Mouse (Mus musculus) myocyte (in vitro differentiated cells): ENCODE results near the gene Myo9a. TPM values are rescaled to one million over a fixed set of nuclear protein-coding genes. Genes with fewer than 3 reads are reported as not detected.

Experiments
- H3K27me3 ChIP-seq: one replicate; pipeline ENCODE4 v1.6.1; 2011; ENCODE audit not compliant: control insufficient read depth, insufficient read depth, insufficient read length
- H3K36me3 ChIP-seq: one replicate; pipeline ENCODE4 v1.6.1; 2011; ENCODE audit not compliant: control insufficient read depth, insufficient read depth
- H3K4me2 ChIP-seq: one replicate; pipeline ENCODE4 v1.6.1; 2011; ENCODE audit warnings: low read depth, control low read depth
- H3K4me3 ChIP-seq: one replicate; pipeline ENCODE4 v1.5.1; 2011; ENCODE audit warnings: mild to moderate bottlenecking, control low read depth, moderate library complexity
- H3K79me2 ChIP-seq: one replicate; pipeline ENCODE4 v1.6.1; 2011; ENCODE audit not compliant: control insufficient read depth, insufficient read depth
- H3ac ChIP-seq: one replicate; pipeline ENCODE4 v1.6.1; 2011; ENCODE audit not compliant: control insufficient read depth, insufficient read length
- CEBPB ChIP-seq: IDR thresholded peaks from 2 replicates; pipeline ENCODE4 v1.6.1; 2011; ENCODE audit warnings: mild to moderate bottlenecking, moderate library complexity; ENCODE audit not compliant: poor library complexity, insufficient read depth, severe bottlenecking
- E2F4 ChIP-seq: IDR thresholded peaks from one replicate; pipeline ENCODE4 v1.6.1; 2011; ENCODE audit warnings: mild to moderate bottlenecking, control low read depth, moderate library complexity; ENCODE audit not compliant: insufficient read depth
- MAX ChIP-seq: IDR thresholded peaks from one replicate; pipeline ENCODE4 v1.6.1; 2011; ENCODE audit warnings: low read depth, mild to moderate bottlenecking, control low read depth
- MYOD1 ChIP-seq, 3 experiments: IDR thresholded peaks; one replicate each; pipeline ENCODE4 v1.6.1; 2011; ENCODE audit warnings: control low read depth in 2 of 3, low read depth in 2 of 3, mild to moderate bottlenecking in 2 of 3, moderate library complexity in 1 of 3; ENCODE audit not compliant: insufficient read length in 2 of 3, control insufficient read depth in 1 of 3
- MYOG ChIP-seq, 3 experiments: IDR thresholded peaks; one replicate each; pipeline ENCODE4 v1.6.1; 2011; ENCODE audit warnings: control low read depth in 2 of 3, low read depth in 2 of 3, mild to moderate bottlenecking in 2 of 3; ENCODE audit not compliant: insufficient read length in 2 of 3, control insufficient read depth in 1 of 3, insufficient read depth in 1 of 3
- POLR2A ChIP-seq: IDR thresholded peaks from one replicate; pipeline ENCODE4 v1.6.1; 2011; ENCODE audit warnings: low read depth, mild to moderate bottlenecking, control low read depth, moderate library complexity; ENCODE audit not compliant: insufficient read length
- POLR2AphosphoS2 ChIP-seq: IDR thresholded peaks from one replicate; pipeline ENCODE4 v1.6.1; 2011; ENCODE audit warnings: low read depth, control low read depth; ENCODE audit not compliant: insufficient read length
- REST ChIP-seq: IDR thresholded peaks from one replicate; pipeline ENCODE4 v1.6.1; 2011; ENCODE audit warnings: mild to moderate bottlenecking, control low read depth, moderate library complexity; ENCODE audit not compliant: insufficient read depth, insufficient read length
- SRF ChIP-seq: IDR thresholded peaks from one replicate; pipeline ENCODE4 v1.6.1; 2011; ENCODE audit warnings: low read depth; ENCODE audit not compliant: control insufficient read depth, insufficient read length
- TCF12 ChIP-seq: IDR thresholded peaks from one replicate; pipeline ENCODE4 v1.6.1; 2011; ENCODE audit warnings: mild to moderate bottlenecking, control low read depth; ENCODE audit not compliant: poor library complexity, insufficient read depth, severe bottlenecking
- TCF3 ChIP-seq: IDR thresholded peaks from one replicate; pipeline ENCODE4 v1.6.1; 2011; ENCODE audit warnings: low read depth, control low read depth; ENCODE audit not compliant: insufficient read length
- USF1 ChIP-seq: IDR thresholded peaks from one replicate; pipeline ENCODE4 v1.6.1; 2011; ENCODE audit warnings: low read depth, mild to moderate bottlenecking, control low read depth, moderate library complexity
- polyA plus RNA-seq: library from polyadenylated mRNA; unstranded; fragments of >200 nt; fragmentation: generic; extraction: Trizol; gene quantifications from one replicate; pipeline ENCODE4 v1.2.1, GENCODE M21; 2012; ENCODE audit warnings: missing spikeins

Gene Myo9a
- polyA plus RNA-seq, 1 experiment = 3.5 TPM

DNA sequence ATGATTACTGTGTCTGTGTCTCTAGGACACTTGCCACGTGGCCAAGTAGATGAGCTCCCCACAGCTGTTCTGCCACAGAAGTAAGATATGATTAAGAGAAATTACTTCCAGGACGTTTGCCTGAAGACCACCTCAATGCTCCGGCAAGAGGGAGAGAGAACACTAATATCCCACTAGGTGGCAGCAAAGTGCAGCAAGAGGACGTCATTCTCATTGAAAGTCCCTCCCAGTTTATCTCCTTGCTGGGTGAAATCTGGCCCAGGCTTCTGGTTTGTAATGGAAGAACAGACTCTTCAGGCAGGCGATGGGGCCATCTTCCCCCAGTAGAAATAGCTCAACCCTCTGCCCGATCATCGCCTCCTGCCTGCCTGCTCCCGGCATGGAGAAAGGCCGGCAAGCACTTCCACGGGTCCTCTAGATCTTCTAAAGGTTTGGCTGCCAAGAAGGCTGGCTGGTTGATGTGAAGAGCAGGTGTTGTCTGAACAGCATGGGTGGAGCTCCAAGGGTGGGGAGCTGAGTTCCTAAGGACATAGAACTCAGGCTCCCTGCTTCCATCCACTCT lies 27.5 kb upstream of the Myo9a start:
- H3K36me3 ChIP-seq = no peaks in the 10 kb centered on the region
- H3K27me3 ChIP-seq = no peaks in the 10 kb centered on the region
- TF ChIP-seq MYOG (IDR thresholded peaks at IDR 0.05; ENCODE audit: control insufficient read depth in 1 of 3, insufficient read depth in 1 of 3, insufficient read length in 2 of 3, low read depth in 2 of 3) = peak in 1 of 3 experiments; percentile 27
- TF ChIP-seq USF1 = no peak
- peak in 2 of 3 experiments; percentile 57 to 69 for TF ChIP-seq MYOD1 (IDR thresholded peaks at IDR 0.05; ENCODE audit: control insufficient read depth in 1 of 3, insufficient read length in 2 of 3, low read depth in 2 of 3)
- peak overlapping the region; percentile 75 for H3K4me2 ChIP-seq
- H3K79me2 ChIP-seq = no peaks in the 10 kb centered on the region
- no peak overlapping the region for H3K4me3 ChIP-seq
- H3ac ChIP-seq = no peak overlapping the region

DNA sequence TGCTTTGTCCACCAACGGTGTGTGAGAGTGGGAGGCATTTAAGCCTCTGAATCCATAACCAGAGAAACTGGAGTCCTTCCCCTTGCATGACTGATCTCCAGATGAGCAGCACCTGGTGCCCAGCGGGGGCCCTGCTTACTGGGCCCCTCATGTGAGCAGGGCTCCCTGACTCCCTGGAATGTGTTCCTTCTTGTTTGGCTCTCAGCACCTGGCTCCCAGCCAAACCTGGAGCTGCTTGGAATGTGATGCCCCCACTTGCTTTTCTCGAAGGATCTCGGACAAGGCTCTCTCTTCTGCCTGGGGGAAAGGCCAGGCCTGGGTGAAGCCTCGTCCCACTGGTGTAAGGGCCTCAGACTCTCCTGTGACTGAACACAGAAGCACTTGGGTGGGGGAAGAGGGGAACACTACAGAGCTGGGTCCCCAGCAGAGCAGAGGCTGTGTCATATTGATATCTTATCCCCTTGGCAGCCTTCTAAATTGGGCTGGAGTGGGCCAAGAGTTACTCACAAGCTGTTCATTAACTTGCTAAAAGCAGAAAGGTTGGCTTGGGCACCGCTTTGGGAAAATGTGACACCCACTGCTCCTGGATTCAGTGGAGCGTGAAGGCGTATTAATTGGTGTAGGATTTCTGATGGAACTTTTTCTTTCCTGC lies 26.8 kb upstream of the Myo9a start:
- Histone ChIP-seq H3K79me2 (no peaks in the 10 kb centered on the region), H3K4me3 (no peak overlapping the region), H3K36me3 (no peaks in the 10 kb centered on the region), H3K4me2 (peak overlapping the region; percentile 75), H3ac (no peak overlapping the region), H3K27me3 (no peaks in the 10 kb centered on the region)
- TF ChIP-seq CEBPB (no peak), REST (no peak)

DNA sequence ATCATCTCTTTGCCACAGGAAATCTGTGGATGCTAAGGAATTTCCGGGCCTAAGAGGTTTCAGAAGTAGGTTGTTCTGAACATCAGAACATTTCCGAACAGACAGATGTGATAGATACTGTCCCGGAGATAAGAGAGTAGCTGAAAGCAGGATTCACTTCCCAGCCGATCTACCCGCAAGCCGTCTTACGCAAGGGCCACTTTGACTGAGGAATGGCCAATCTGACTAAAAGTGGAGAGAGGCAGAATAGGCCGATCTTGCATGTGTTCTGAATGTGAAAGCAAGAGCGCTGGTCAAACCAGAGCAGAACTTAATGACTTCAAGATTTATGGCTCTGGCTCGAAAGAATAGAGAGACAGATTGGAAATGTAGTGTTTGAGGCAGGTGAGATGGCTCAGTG lies 25.2 kb upstream of the Myo9a start:
- Histone ChIP-seq H3ac (no peak overlapping the region), H3K27me3 (no peaks in the 10 kb centered on the region), H3K4me3 (no peak overlapping the region), H3K4me2 (no peak overlapping the region), H3K36me3 (no peaks in the 10 kb centered on the region), H3K79me2 (no peaks in the 10 kb centered on the region)
- TF ChIP-seq CEBPB = no peak
- no peak for TF ChIP-seq USF1
- TF ChIP-seq REST = no peak
- no peak for TF ChIP-seq SRF
- TF ChIP-seq MYOD1 (IDR thresholded peaks at IDR 0.05; ENCODE audit: control insufficient read depth in 1 of 3, insufficient read length in 2 of 3, low read depth in 2 of 3) = no peak
- no peak for TF ChIP-seq TCF3
- TF ChIP-seq MAX = no peak
- no peak for TF ChIP-seq POLR2A
- no peak for TF ChIP-seq E2F4
- TF ChIP-seq TCF12 = no peak
- TF ChIP-seq POLR2AphosphoS2 = no peak
- no peak for TF ChIP-seq MYOG (IDR thresholded peaks at IDR 0.05; ENCODE audit: control insufficient read depth in 1 of 3, insufficient read depth in 1 of 3, insufficient read length in 2 of 3, low read depth in 2 of 3)

DNA sequence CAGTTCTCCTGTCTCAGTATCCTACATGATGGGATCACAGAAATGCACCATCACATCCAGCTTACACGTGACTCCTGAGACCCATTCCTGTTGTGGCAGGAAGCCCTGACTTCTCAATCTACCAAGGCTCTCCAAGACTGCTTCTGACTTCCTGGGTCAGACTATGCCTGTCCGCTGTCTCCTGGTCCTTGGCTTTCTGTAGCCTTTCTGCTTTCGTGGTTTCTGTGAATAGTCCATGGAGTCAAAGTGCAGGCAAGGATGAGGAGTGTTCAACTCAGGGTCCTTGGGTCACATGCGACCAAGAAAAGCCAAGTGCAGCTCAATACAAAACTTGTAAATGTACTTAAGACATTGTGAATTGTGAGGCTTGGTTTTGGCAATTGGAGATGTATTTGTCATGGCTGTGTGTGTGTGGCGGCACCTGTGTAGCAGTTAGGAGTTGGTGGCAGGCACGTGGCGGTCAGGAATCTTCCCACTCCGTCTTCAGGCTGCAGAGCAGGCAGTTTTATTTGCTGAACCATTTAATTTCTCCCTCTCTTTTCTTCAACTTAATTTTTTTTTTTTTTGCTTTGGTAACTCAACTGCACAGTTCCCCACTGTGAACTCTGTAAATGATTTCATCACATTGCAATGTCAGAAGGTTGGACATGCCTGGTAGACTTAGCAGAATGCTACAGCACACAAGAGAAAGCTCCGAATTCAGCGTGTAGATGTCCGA lies 23.0 kb upstream of the Myo9a start:
- TF ChIP-seq SRF (no peak), MYOG (IDR thresholded peaks at IDR 0.05; ENCODE audit: control insufficient read depth in 1 of 3, insufficient read depth in 1 of 3, insufficient read length in 2 of 3, low read depth in 2 of 3) (no peak), REST (no peak), TCF12 (no peak), TCF3 (no peak), POLR2AphosphoS2 (no peak), CEBPB (no peak), USF1 (no peak), MAX (no peak), MYOD1 (IDR thresholded peaks at IDR 0.05; ENCODE audit: control insufficient read depth in 1 of 3, insufficient read length in 2 of 3, low read depth in 2 of 3) (no peak), POLR2A (no peak)
- Histone ChIP-seq H3K79me2 (no peaks in the 10 kb centered on the region), H3K4me3 (no peak overlapping the region), H3K27me3 (no peaks in the 10 kb centered on the region), H3ac (no peak overlapping the region), H3K4me2 (no peak overlapping the region), H3K36me3 (no peaks in the 10 kb centered on the region)

DNA sequence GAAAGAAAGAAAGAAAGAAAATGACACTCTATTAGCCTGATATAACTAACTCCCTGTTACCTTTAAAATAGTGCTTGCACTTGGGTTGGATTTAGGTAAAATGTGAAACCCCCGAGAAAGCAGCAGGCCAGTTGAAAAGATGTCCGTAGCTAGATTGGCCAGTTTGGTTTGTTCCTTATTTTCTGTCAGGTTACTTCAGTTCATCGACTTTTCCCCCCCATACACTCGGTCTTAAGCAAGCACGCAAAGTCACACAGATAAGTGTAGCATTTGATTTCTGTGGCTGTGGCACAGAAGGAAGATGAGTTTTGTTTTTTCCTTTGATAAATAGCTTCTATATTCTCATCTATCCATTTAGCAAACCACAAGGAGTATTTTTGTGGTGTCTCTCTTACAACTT lies 19.6 kb upstream of the Myo9a start:
- Histone ChIP-seq H3K79me2 (no peaks in the 10 kb centered on the region), H3ac (no peak overlapping the region), H3K4me3 (no peak overlapping the region)

More for the DNA sequence above, 19.6 kb upstream of the Myo9a start:
- no peaks in the 10 kb centered on the region for H3K27me3 ChIP-seq
- no peaks in the 10 kb centered on the region for H3K36me3 ChIP-seq
- no peak overlapping the region for H3K4me2 ChIP-seq
- TF ChIP-seq MYOG (IDR thresholded peaks at IDR 0.05; ENCODE audit: control insufficient read depth in 1 of 3, insufficient read depth in 1 of 3, insufficient read length in 2 of 3, low read depth in 2 of 3) (no peak), MYOD1 (IDR thresholded peaks at IDR 0.05; ENCODE audit: control insufficient read depth in 1 of 3, insufficient read length in 2 of 3, low read depth in 2 of 3) (no peak), USF1 (no peak), SRF (no peak), TCF12 (no peak), POLR2A (no peak), POLR2AphosphoS2 (no peak), REST (no peak), E2F4 (no peak), MAX (no peak), CEBPB (no peak), TCF3 (no peak)
